Mouse (Mus musculus) CH12.LX (cell line): ENCODE measurements around the gene Trpc7. TPM values are rescaled to one million over a fixed set of nuclear protein-coding genes. Genes with fewer than 3 reads are reported as not detected.
A peak's percentile ranks its signal among the peaks of the same experiment; 100 is the strongest.

Source experiments
- DNase-seq: peaks from one replicate; pipeline ENCODE4 v3.0.0-alpha.2; 2013; ENCODE audit errors: extremely low read depth
- H3K27ac ChIP-seq: 2 replicates; pipeline ENCODE4 v1.5.1; 2012; ENCODE audit warnings: low read depth, mild to moderate bottlenecking, control low read depth, moderate library complexity; ENCODE audit not compliant: insufficient read depth
- H3K27me3 ChIP-seq: replicated peaks from 2 replicates; pipeline ENCODE3; 2012; ENCODE audit warnings: inconsistent platforms
- H3K36me3 ChIP-seq, 2 experiments: replicated peaks in 1 of 2; 2 replicates each; pipeline versions ENCODE3 to v1.6.1; 2012; ENCODE audit warnings: inconsistent platforms in 1 of 2, low read length in 1 of 2, mild to moderate bottlenecking in 1 of 2, mixed read lengths in 1 of 2, moderate library complexity in 1 of 2; ENCODE audit not compliant: control insufficient read depth in 1 of 2, insufficient read depth in 1 of 2
- H3K4me1 ChIP-seq, 2 experiments: 2 replicates each; pipeline ENCODE4 v1.6.1; 2012; ENCODE audit warnings: inconsistent platforms in 1 of 2, moderate library complexity in 1 of 2; ENCODE audit not compliant: insufficient read depth in 2 of 2, control insufficient read depth in 1 of 2
- H3K4me2 ChIP-seq: 2 replicates; pipeline ENCODE4 v1.6.1; 2012; ENCODE audit warnings: low read depth, mild to moderate bottlenecking, control low read depth; ENCODE audit not compliant: poor library complexity, insufficient read depth, severe bottlenecking
- H3K4me3 ChIP-seq, 3 experiments: fragments of 150-350 bp in 1 of 3; sonication (generic) in 1 of 3; replicated peaks in 1 of 3; 2 replicates each; pipeline versions ENCODE3 to v1.5.1; 2011 to 2012; ENCODE audit warnings: low read depth in 2 of 3, low read length in 2 of 3, mild to moderate bottlenecking in 2 of 3, moderate library complexity in 2 of 3, control low read depth in 1 of 3, improper control_type of control experiment in 1 of 3, inconsistent platforms in 1 of 3, mixed read lengths in 1 of 3; ENCODE audit not compliant: poor library complexity in 1 of 3
- H3K79me2 ChIP-seq: replicated peaks from 2 replicates; pipeline ENCODE4 v1.6.1; 2012; ENCODE audit warnings: mild to moderate bottlenecking, moderate library complexity; ENCODE audit not compliant: control insufficient read depth, poor library complexity, insufficient read depth, severe bottlenecking; ENCODE audit errors: extremely low read depth
- H3K9ac ChIP-seq: 2 replicates; pipeline ENCODE4 v1.6.1; 2012; ENCODE audit warnings: low read depth, mild to moderate bottlenecking, control low read depth, moderate library complexity; ENCODE audit not compliant: insufficient read depth
- H3K9me3 ChIP-seq: replicated peaks from 2 replicates; pipeline ENCODE3; 2012; ENCODE audit warnings: low read length, inconsistent platforms, mixed read lengths
- CHD1 ChIP-seq: IDR thresholded peaks from 2 replicates; pipeline ENCODE4 v1.6.1; 2012; ENCODE audit warnings: low read depth, low read length, improper control_type of control experiment, inconsistent platforms
- CHD2 ChIP-seq: IDR thresholded peaks from 2 replicates; pipeline ENCODE4 v1.6.1; 2011; ENCODE audit warnings: low read length, improper control_type of control experiment
- CTCF ChIP-seq, 2 experiments: IDR thresholded peaks in 1 of 2; conservative IDR thresholded peaks in 1 of 2; 2 replicates each; pipeline ENCODE4 v1.5.1; 2011 to 2012; ENCODE audit warnings: low read depth in 2 of 2, low read length in 2 of 2, improper control_type of control experiment in 1 of 2, inconsistent platforms in 1 of 2, mild to moderate bottlenecking in 1 of 2, moderate library complexity in 1 of 2
- E2F4 ChIP-seq: IDR thresholded peaks from 2 replicates; pipeline ENCODE4 v1.6.1; 2011; ENCODE audit warnings: low read depth, low read length, improper control_type of control experiment; ENCODE audit not compliant: insufficient replicate concordance
- GABPA ChIP-seq: IDR thresholded peaks from 2 replicates; pipeline ENCODE4 v1.6.1; 2012; ENCODE audit warnings: low read depth, low read length, improper control_type of control experiment, inconsistent platforms; ENCODE audit not compliant: insufficient replicate concordance
- HCFC1 ChIP-seq: IDR thresholded peaks from 2 replicates; pipeline ENCODE4 v1.6.1; 2012; ENCODE audit warnings: low read depth, mild to moderate bottlenecking, inconsistent platforms, low read length, improper control_type of control experiment
- IRF4 ChIP-seq: IDR thresholded peaks from 2 replicates; pipeline ENCODE4 v1.6.1; 2014; ENCODE audit warnings: low read depth, mild to moderate bottlenecking, inconsistent platforms, low read length, improper control_type of control experiment
- JUN ChIP-seq: IDR thresholded peaks from 2 replicates; pipeline ENCODE4 v1.6.1; 2011; ENCODE audit warnings: low read depth, mild to moderate bottlenecking, low read length, improper control_type of control experiment, moderate library complexity; ENCODE audit not compliant: insufficient read depth
- JUND ChIP-seq: conservative IDR thresholded peaks from 2 replicates; pipeline ENCODE4 v1.6.1; 2011; ENCODE audit warnings: low read depth, low read length, improper control_type of control experiment
- KAT2A ChIP-seq: IDR thresholded peaks from 2 replicates; pipeline ENCODE4 v1.6.1; 2012; ENCODE audit warnings: low read length, improper control_type of control experiment, inconsistent platforms; ENCODE audit not compliant: insufficient replicate concordance
- MAZ ChIP-seq: IDR thresholded peaks from 2 replicates; pipeline ENCODE4 v1.6.1; 2012; ENCODE audit warnings: low read depth, mild to moderate bottlenecking, inconsistent platforms, low read length, improper control_type of control experiment, moderate library complexity
- MEF2A ChIP-seq: IDR thresholded peaks from 2 replicates; pipeline ENCODE4 v1.6.1; 2014; ENCODE audit warnings: low read depth, mild to moderate bottlenecking, inconsistent platforms, low read length, improper control_type of control experiment, borderline replicate concordance
- MYC ChIP-seq: IDR thresholded peaks from 2 replicates; pipeline ENCODE4 v1.6.1; 2011; ENCODE audit warnings: low read depth, mild to moderate bottlenecking, improper control_type of control experiment, low read length
- NELFE ChIP-seq: IDR thresholded peaks from 2 replicates; pipeline ENCODE4 v1.6.1; 2011; ENCODE audit warnings: low read depth, low read length, improper control_type of control experiment
- PAX5 ChIP-seq: IDR thresholded peaks from 2 replicates; pipeline ENCODE4 v1.6.1; 2012; ENCODE audit warnings: low read length, inconsistent platforms, mixed read lengths
- RAD21 ChIP-seq: IDR thresholded peaks from 2 replicates; pipeline ENCODE4 v1.6.1; 2011; ENCODE audit warnings: low read depth, mild to moderate bottlenecking, low read length, improper control_type of control experiment, moderate library complexity
- RCOR1 ChIP-seq: conservative IDR thresholded peaks from 2 replicates; pipeline ENCODE4 v1.6.1; 2012; ENCODE audit warnings: low read depth, mild to moderate bottlenecking, inconsistent platforms, low read length, improper control_type of control experiment
- SIN3A ChIP-seq: IDR thresholded peaks from 2 replicates; pipeline ENCODE4 v1.6.1; 2012; ENCODE audit warnings: low read length, improper control_type of control experiment, inconsistent platforms
- SMC3 ChIP-seq: IDR thresholded peaks from 2 replicates; pipeline ENCODE4 v1.6.1; 2011; ENCODE audit warnings: low read depth, low read length, improper control_type of control experiment
- TCF12 ChIP-seq: IDR thresholded peaks from 2 replicates; pipeline ENCODE4 v1.6.1; 2014; ENCODE audit warnings: low read depth, mild to moderate bottlenecking, inconsistent platforms, low read length, improper control_type of control experiment
- USF2 ChIP-seq: conservative IDR thresholded peaks from 2 replicates; pipeline ENCODE4 v1.6.1; 2011; ENCODE audit warnings: low read depth, low read length, improper control_type of control experiment
- ZKSCAN1 ChIP-seq: IDR thresholded peaks from 2 replicates; pipeline ENCODE4 v1.6.1; 2012; ENCODE audit warnings: low read depth, inconsistent platforms, low read length, improper control_type of control experiment, borderline replicate concordance
- dilution Hi-C: fragments of 300-500 bp; cut with MboI; formaldehyde crosslinking; loops from 2 replicates; pipeline ENCODE4 v1.14.3; 2020; ENCODE audit warnings: low sequenced_read_pairs; ENCODE audit not compliant: extremely low pct_unique_long_range_greater_than_20kb, extremely low pct_ligation_motif_present
- in situ Hi-C: fragments of 300-500 bp; cut with MboI; formaldehyde crosslinking; loops from 3 replicates; pipeline ENCODE4 v1.14.3; 2019; ENCODE audit warnings: low sequenced_read_pairs, low pct_ligation_motif_present, low pct_unique_long_range_greater_than_20kb, mixed read lengths
- polyA plus RNA-seq: library from polyadenylated mRNA; unstranded; fragments of >175 nt; gene quantifications from 2 replicates; pipeline ENCODE4 v1.2.1, GENCODE M21; 2012; ENCODE audit warnings: low read depth; ENCODE audit not compliant: insufficient read length
- total RNA-seq, 2 experiments: library from RNA; depleted of rRNA; stranded (reverse); fragments of 300-350 nt in 1 of 2; fragments of >200 nt in 1 of 2; gene quantifications; 2 replicates each; pipeline ENCODE4 v1.2.3; 2012 to 2014

Gene Trpc7
- total and polyA plus RNA-seq, 3 experiments, result not detected

- H3K4me1 ChIP-seq, result no peaks in the 10 kb centered on the region
- H3K4me2 ChIP-seq, result no peak overlapping the region
- no peak overlapping the region for H3K27ac ChIP-seq
- no peak overlapping the region for H3K9ac ChIP-seq
- no peaks in the 10 kb centered on the region for H3K79me2 ChIP-seq
- peaks cover 38 to 84% of the 10 kb centered on the region in 2 experiments for H3K36me3 ChIP-seq
- DNase-seq, result peak; percentile 13
- dilution Hi-C loops (no loop called here), in situ Hi-C loops (no loop called here)
- H3K4me3 ChIP-seq, result no peak overlapping the region
- H3K27me3 ChIP-seq, result no peaks in the 10 kb centered on the region
- peak; percentile 9 to 61; a peak in 2 of 4 replicates for TF ChIP-seq CTCF (conservative IDR thresholded peaks at IDR 0.05 in 1 of 2, IDR thresholded peaks at IDR 0.05 in 1 of 2; ENCODE audit: low read depth in 2 of 2, low read length in 2 of 2)
- peak; percentile 51 for TF ChIP-seq SMC3
- no peak for TF ChIP-seq MEF2A
- no peak for TF ChIP-seq ZKSCAN1
- peak; percentile 52 for TF ChIP-seq RAD21
- H3K9me3 ChIP-seq, result no peaks in the 10 kb centered on the region
These were observed 160.4 kb downstream of the Trpc7 start for GRCm38 (mm10) chr13:56735212-56735875.

- no peak overlapping the region for H3K27ac ChIP-seq
- H3K4me1 ChIP-seq, result no peaks in the 10 kb centered on the region
- H3K36me3 ChIP-seq, result peaks cover 44 to 84% of the 10 kb centered on the region in 2 experiments
- no peak overlapping the region for H3K4me2 ChIP-seq
- in situ Hi-C loops (no loop called here), dilution Hi-C loops (no loop called here)
- H3K9ac ChIP-seq, result no peak overlapping the region
- DNase-seq, result no peak
- H3K9me3 ChIP-seq, result no peaks in the 10 kb centered on the region
- TF ChIP-seq RAD21, result no peak
- no peaks in the 10 kb centered on the region for H3K27me3 ChIP-seq
- H3K79me2 ChIP-seq, result no peaks in the 10 kb centered on the region
- no peak overlapping the region for H3K4me3 ChIP-seq
These were observed 161.2 kb downstream of the Trpc7 start for GRCm38 (mm10) chr13:56734617-56735016.

- no peak for DNase-seq
- Histone ChIP-seq H3K4me1 (no peaks in the 10 kb centered on the region), H3K79me2 (peaks cover 4% of the 10 kb centered on the region; the same call in 1 of the 2 replicates), H3K27me3 (no peaks in the 10 kb centered on the region), H3K9me3 (no peaks in the 10 kb centered on the region), H3K36me3 (peaks cover 63 to 90% of the 10 kb centered on the region in 2 experiments), H3K4me3 (no peak overlapping the region), H3K27ac (no peak overlapping the region), H3K4me2 (no peak overlapping the region), H3K9ac (no peak overlapping the region)
- dilution Hi-C loops, result no loop called here
- in situ Hi-C loops, result no loop called here
- TF ChIP-seq NELFE (no peak), USF2 (no peak), KAT2A (no peak), JUND (no peak), TCF12 (no peak), SIN3A (no peak), CHD1 (no peak), E2F4 (no peak), MYC (no peak), CTCF (conservative IDR thresholded peaks at IDR 0.05 in 1 of 2, IDR thresholded peaks at IDR 0.05 in 1 of 2; ENCODE audit: low read depth in 2 of 2, low read length in 2 of 2) (no peak), HCFC1 (no peak), CHD2 (no peak), PAX5 (no peak), GABPA (no peak), MAZ (no peak), JUN (no peak), RCOR1 (no peak), IRF4 (no peak)
These were observed 166.7 kb downstream of the Trpc7 start for GRCm38 (mm10) chr13:56729046-56729445.
